Comparison of ENCODE assay signal across 27 mouse cellular contexts in genomic region chr12:111555357-111555756, GRCm38 (mm10).
"Had no signal": no experiment of that assay in that cellular context is flagged by ENCODE, and none has a peak within 500 bp of the region (broad histone marks: within the 10 kb centered on the region; RNA-seq: fewer than 3 reads in every experiment).

No protein-coding gene starts in this region.

- H3K36me3 ChIP-seq: heart, embryonic 10.5 days; heart, embryonic 12.5 days; hindbrain, embryonic 10.5 days; hindbrain, embryonic 12.5 days; kidney, embryonic 15.5 days; limb, embryonic 10.5 days; limb, embryonic 12.5 days; liver, embryonic 13.5 days; liver, embryonic 15.5 days had no signal

- ATAC-seq: hindbrain, embryonic 16.5 days; intestine, embryonic 16.5 days had no signal

- H3K27me3 ChIP-seq: heart, embryonic 12.5 days; hindbrain, embryonic 12.5 days; kidney, embryonic 15.5 days; limb, embryonic 12.5 days; liver, embryonic 13.5 days had no signal

- H3K9me3 ChIP-seq: heart, embryonic 10.5 days; heart, embryonic 12.5 days; hindbrain, embryonic 10.5 days; hindbrain, embryonic 12.5 days; kidney, embryonic 15.5 days; limb, embryonic 10.5 days; limb, embryonic 12.5 days; liver, embryonic 13.5 days; liver, embryonic 15.5 days had no signal

- H3K4me1 ChIP-seq: kidney, embryonic 15.5 days; limb, embryonic 12.5 days had no signal

- H3K4me2 ChIP-seq: heart, embryonic 12.5 days; hindbrain, embryonic 12.5 days; hindbrain, embryonic 14.5 days; kidney, embryonic 15.5 days; limb, embryonic 12.5 days; liver, embryonic 11.5 days; liver, embryonic 13.5 days; liver, embryonic 15.5 days had no signal

- H3K27ac ChIP-seq: heart, embryonic 10.5 days; hindbrain, embryonic 10.5 days; hindbrain, embryonic 12.5 days; hindbrain, embryonic 14.5 days; kidney, embryonic 15.5 days; kidney, postnatal 0 days; left cerebral cortex, adult 2 months; limb, embryonic 10.5 days; limb, embryonic 12.5 days; liver, embryonic 15.5 days had no signal

- DNase-seq: gastrocnemius, postnatal 14 days; gastrocnemius, postnatal 36 days; heart, adult 18-20 months; heart, postnatal 10 days; heart, postnatal 4 days; kidney, adult 11 months; kidney, adult 2 months; kidney, adult 9 months; kidney, postnatal 14 days; kidney, postnatal 36 days; layer of hippocampus, adult 9-11 months; liver; liver, embryonic 13.5 days had no signal

- H3K9ac ChIP-seq: heart, embryonic 12.5 days; hindbrain, embryonic 12.5 days; hindbrain, embryonic 14.5 days; kidney, embryonic 15.5 days; limb, embryonic 12.5 days; liver, embryonic 13.5 days; liver, embryonic 15.5 days had no signal

- H3K4me3 ChIP-seq: heart, embryonic 10.5 days; heart, embryonic 12.5 days; hindbrain, embryonic 10.5 days; hindbrain, embryonic 12.5 days; kidney, embryonic 15.5 days; left cerebral cortex, adult 2 months; limb, embryonic 10.5 days; limb, embryonic 12.5 days; liver, embryonic 13.5 days; liver, embryonic 15.5 days had no signal
